Mouse (Mus musculus) intestine, embryonic 15.5 days (tissue): Measurements from ENCODE around the gene Timm10b. TPM values are rescaled to one million over a fixed set of nuclear protein-coding genes. Genes with fewer than 3 reads are reported as not detected.

ENCODE experiments used
- ATAC-seq: fragments of 200-750 bp; cut with Nextera tagmentation; 2 replicates; pipeline ENCODE4 v1.8.0; 2017; ENCODE audit warnings: moderate TSS enrichment, moderate library complexity
- H3K27ac ChIP-seq: fragments of 300-500 bp; sonication (generic); 2 replicates; pipeline ENCODE4 v1.5.1; 2015; ENCODE audit warnings: mild to moderate bottlenecking, inconsistent platforms
- H3K27me3 ChIP-seq: fragments of 300-500 bp; sonication (generic); replicated peaks from 2 replicates; pipeline ENCODE4 v1.6.1; 2015; ENCODE audit warnings: inconsistent platforms
- H3K36me3 ChIP-seq: fragments of 300-500 bp; sonication (generic); 2 replicates; pipeline ENCODE4 v1.6.1; 2015; ENCODE audit warnings: inconsistent platforms
- H3K4me1 ChIP-seq: fragments of 300-500 bp; sonication (generic); replicated peaks from 2 replicates; pipeline ENCODE4 v1.6.1; 2015; ENCODE audit warnings: inconsistent platforms
- H3K4me2 ChIP-seq: fragments of 300-500 bp; sonication (generic); replicated peaks from 2 replicates; pipeline ENCODE4 v1.6.1; 2015; ENCODE audit warnings: mild to moderate bottlenecking, inconsistent platforms
- H3K4me3 ChIP-seq: fragments of 300-500 bp; sonication (generic); replicated peaks from 2 replicates; pipeline ENCODE4 v1.5.1; 2015; ENCODE audit warnings: inconsistent platforms
- H3K9ac ChIP-seq: fragments of 300-500 bp; sonication (generic); 2 replicates; pipeline ENCODE4 v1.6.1; 2015; ENCODE audit warnings: inconsistent platforms
- H3K9me3 ChIP-seq: fragments of 300-500 bp; sonication (generic); 2 replicates; pipeline ENCODE4 v1.6.1; 2016; ENCODE audit warnings: inconsistent platforms
- WGBS: fragments of 180-500 bp; shearing (Covaris S2); methylation state at CpG from one replicate; pipeline ENCODE4 v1.1.7; 2015; 5-methylcytosine and 5-hydroxymethylcytosine counted together
- polyA plus RNA-seq: library from polyadenylated mRNA; unstranded; fragments of >200 nt; fragmentation: Nextera tagmentation; extraction: Ambion mirVana; gene quantifications from 2 replicates; pipeline ENCODE4 v1.2.1, GENCODE M21; 2015

Gene Timm10b
- 203 and 227 TPM in 2 replicates for polyA plus RNA-seq

GRCm38 (mm10) chr7:105639756-105640155, at the start of gene Timm10b:
Gene Timm10b (plus strand): TSS chr7:105640056.
- Histone ChIP-seq H3K4me2 (peak within 1 kb of the TSS; percentile 91), H3K4me1 (peaks cover 19% of the 10 kb centered on the region), H3K27ac (peak within 1 kb of the TSS; percentile 89), H3K36me3 (peaks cover 15% of the 10 kb centered on the region), H3K4me3 (peak within 1 kb of the TSS; percentile 70), H3K27me3 (no peaks in the 10 kb centered on the region), H3K9ac (peak within 1 kb of the TSS; percentile 83), H3K9me3 (no peaks in the 10 kb centered on the region)
- WGBS, result 2% methylated on average over 2 of the region's 2 CpGs
- ATAC-seq, result no peak; the same call in 1 of the 2 replicates

- peak; percentile 56; the same call in 1 of the 2 replicates for ATAC-seq
- H3K36me3 ChIP-seq, result no peaks in the 10 kb centered on the region
- no peak overlapping the region for H3K9ac ChIP-seq
- no peak overlapping the region for H3K4me3 ChIP-seq
- H3K4me2 ChIP-seq, result no peak overlapping the region
- 37% methylated on average over 7 of the region's 7 CpGs for WGBS
- no peak overlapping the region for H3K27ac ChIP-seq
- no peaks in the 10 kb centered on the region for H3K4me1 ChIP-seq
- H3K9me3 ChIP-seq, result no peaks in the 10 kb centered on the region
- no peaks in the 10 kb centered on the region for H3K27me3 ChIP-seq
These were observed 49.8 kb upstream of the Timm10b start for GRCm38 (mm10) chr7:105590097-105590496.

- no peak overlapping the region for H3K9ac ChIP-seq
- no peaks in the 10 kb centered on the region for H3K36me3 ChIP-seq
- peak; percentile 84 for ATAC-seq
- H3K27ac ChIP-seq, result no peak overlapping the region
- no peaks in the 10 kb centered on the region for H3K4me1 ChIP-seq
- no peak overlapping the region for H3K4me2 ChIP-seq
- no peak overlapping the region for H3K4me3 ChIP-seq
- no peaks in the 10 kb centered on the region for H3K9me3 ChIP-seq
- 36% methylated on average over 9 of the region's 9 CpGs for WGBS
- no peaks in the 10 kb centered on the region for H3K27me3 ChIP-seq
These were observed 36.8 kb upstream of the Timm10b start for GRCm38 (mm10) chr7:105602860-105603623.

GRCm38 (mm10) chr7:105608467-105608866, 31.4 kb upstream of the Timm10b start:
- H3K36me3 ChIP-seq, result peaks cover 15% of the 10 kb centered on the region
- WGBS, result 86% methylated on average over 3 of the region's 3 CpGs
- H3K27ac ChIP-seq, result no peak overlapping the region
- no peak overlapping the region for H3K4me2 ChIP-seq
- H3K27me3 ChIP-seq, result no peaks in the 10 kb centered on the region
- no peak overlapping the region for H3K9ac ChIP-seq
- no peaks in the 10 kb centered on the region for H3K4me1 ChIP-seq
- no peak overlapping the region for H3K4me3 ChIP-seq
- no peak for ATAC-seq
- H3K9me3 ChIP-seq, result no peaks in the 10 kb centered on the region

- no peaks in the 10 kb centered on the region for H3K9me3 ChIP-seq
- H3K36me3 ChIP-seq, result peaks cover 20% of the 10 kb centered on the region
- H3K27me3 ChIP-seq, result no peaks in the 10 kb centered on the region
- no peaks in the 10 kb centered on the region for H3K4me1 ChIP-seq
- ATAC-seq, result no peak
- H3K9ac ChIP-seq, result no peak overlapping the region
- H3K4me3 ChIP-seq, result no peak overlapping the region
- 96% methylated on average over 1 of the region's 1 CpGs for WGBS
- no peak overlapping the region for H3K4me2 ChIP-seq
- no peak overlapping the region for H3K27ac ChIP-seq
These were observed 28.1 kb upstream of the Timm10b start for GRCm38 (mm10) chr7:105611767-105612166.

GRCm38 (mm10) chr7:105614400-105614799, 25.5 kb upstream of the Timm10b start:
- no peak overlapping the region for H3K4me2 ChIP-seq
- no peaks in the 10 kb centered on the region for H3K9me3 ChIP-seq
- no peak for ATAC-seq
- H3K4me3 ChIP-seq, result no peak overlapping the region
- no peaks in the 10 kb centered on the region for H3K27me3 ChIP-seq
- no peak overlapping the region for H3K27ac ChIP-seq
- no peak overlapping the region for H3K9ac ChIP-seq
- H3K36me3 ChIP-seq, result peaks cover 38% of the 10 kb centered on the region
- WGBS, result 77% methylated on average over 1 of the region's 1 CpGs
- no peaks in the 10 kb centered on the region for H3K4me1 ChIP-seq

GRCm38 (mm10) chr7:105615720-105616119, 24.1 kb upstream of the Timm10b start:
- H3K9me3 ChIP-seq, result no peaks in the 10 kb centered on the region
- no peaks in the 10 kb centered on the region for H3K4me1 ChIP-seq
- no peak overlapping the region for H3K9ac ChIP-seq
- H3K4me2 ChIP-seq, result no peak overlapping the region
- H3K36me3 ChIP-seq, result peaks cover 35% of the 10 kb centered on the region
- no peaks in the 10 kb centered on the region for H3K27me3 ChIP-seq
- H3K4me3 ChIP-seq, result no peak overlapping the region
- no peak for ATAC-seq
- no peak overlapping the region for H3K27ac ChIP-seq
- 76% methylated on average over 1 of the region's 1 CpGs for WGBS

GRCm38 (mm10) chr7:105616561-105616960, 23.3 kb upstream of the Timm10b start:
- Histone ChIP-seq H3K27me3 (no peaks in the 10 kb centered on the region), H3K4me1 (no peaks in the 10 kb centered on the region), H3K9ac (no peak overlapping the region), H3K36me3 (peaks cover 32% of the 10 kb centered on the region), H3K9me3 (no peaks in the 10 kb centered on the region), H3K4me3 (no peak overlapping the region), H3K4me2 (no peak overlapping the region), H3K27ac (no peak overlapping the region)
- 80% methylated on average over 6 of the region's 6 CpGs for whole genome bisulfite sequencing
- no peak for ATAC-seq

- WGBS, result 98% methylated on average over 22 of the region's 22 CpGs
- ATAC-seq, result no peak; the same call in 1 of the 2 replicates
- Histone ChIP-seq H3K9me3 (no peaks in the 10 kb centered on the region), H3K27ac (no peak overlapping the region), H3K4me2 (no peak overlapping the region), H3K4me3 (no peak overlapping the region), H3K27me3 (no peaks in the 10 kb centered on the region), H3K36me3 (peaks cover 25% of the 10 kb centered on the region), H3K4me1 (no peaks in the 10 kb centered on the region), H3K9ac (no peak overlapping the region)
These were observed 22.0 kb upstream of the Timm10b start for GRCm38 (mm10) chr7:105617810-105618209.

- no peaks in the 10 kb centered on the region for H3K27me3 ChIP-seq
- H3K4me1 ChIP-seq, result no peaks in the 10 kb centered on the region
- 40% methylated on average over 3 of the region's 3 CpGs for WGBS
- no peak overlapping the region for H3K4me3 ChIP-seq
- ATAC-seq, result 0 out of 2 replicates have a peak, but pooled peaks have one; percentile 17
- H3K27ac ChIP-seq, result no peak overlapping the region
- H3K9ac ChIP-seq, result no peak overlapping the region
- H3K36me3 ChIP-seq, result peaks cover 30% of the 10 kb centered on the region
- no peak overlapping the region for H3K4me2 ChIP-seq
- H3K9me3 ChIP-seq, result no peaks in the 10 kb centered on the region
These were observed 20.2 kb upstream of the Timm10b start for GRCm38 (mm10) chr7:105619701-105620100.

GRCm38 (mm10) chr7:105621053-105621452, 18.8 kb upstream of the Timm10b start:
- Histone ChIP-seq H3K4me1 (no peaks in the 10 kb centered on the region), H3K27me3 (no peaks in the 10 kb centered on the region), H3K36me3 (peaks cover 26% of the 10 kb centered on the region), H3K4me2 (no peak overlapping the region), H3K9me3 (no peaks in the 10 kb centered on the region), H3K9ac (no peak overlapping the region), H3K27ac (no peak overlapping the region), H3K4me3 (no peak overlapping the region)
- ATAC-seq, result no peak
- whole genome bisulfite sequencing, result 63% methylated on average over 4 of the region's 4 CpGs

- H3K4me2 ChIP-seq, result no peak overlapping the region
- ATAC-seq, result no peak
- no peaks in the 10 kb centered on the region for H3K9me3 ChIP-seq
- H3K4me1 ChIP-seq, result no peaks in the 10 kb centered on the region
- peaks cover 26% of the 10 kb centered on the region for H3K36me3 ChIP-seq
- H3K9ac ChIP-seq, result no peak overlapping the region
- H3K27me3 ChIP-seq, result no peaks in the 10 kb centered on the region
- no peak overlapping the region for H3K4me3 ChIP-seq
- H3K27ac ChIP-seq, result no peak overlapping the region
- WGBS, result 74% methylated on average over 8 of the region's 8 CpGs
These were observed 18.1 kb upstream of the Timm10b start for GRCm38 (mm10) chr7:105621646-105622292.
